Mouse (Mus musculus) left cerebral cortex, adult 11 months (tissue): ENCODE data around the gene Dcakd.

Source experiments
- DNase-seq: peaks from one replicate; pipeline ENCODE4 v3.0.0; 2022; ENCODE audit warnings: low spot score

Dcakd gene

DNA sequence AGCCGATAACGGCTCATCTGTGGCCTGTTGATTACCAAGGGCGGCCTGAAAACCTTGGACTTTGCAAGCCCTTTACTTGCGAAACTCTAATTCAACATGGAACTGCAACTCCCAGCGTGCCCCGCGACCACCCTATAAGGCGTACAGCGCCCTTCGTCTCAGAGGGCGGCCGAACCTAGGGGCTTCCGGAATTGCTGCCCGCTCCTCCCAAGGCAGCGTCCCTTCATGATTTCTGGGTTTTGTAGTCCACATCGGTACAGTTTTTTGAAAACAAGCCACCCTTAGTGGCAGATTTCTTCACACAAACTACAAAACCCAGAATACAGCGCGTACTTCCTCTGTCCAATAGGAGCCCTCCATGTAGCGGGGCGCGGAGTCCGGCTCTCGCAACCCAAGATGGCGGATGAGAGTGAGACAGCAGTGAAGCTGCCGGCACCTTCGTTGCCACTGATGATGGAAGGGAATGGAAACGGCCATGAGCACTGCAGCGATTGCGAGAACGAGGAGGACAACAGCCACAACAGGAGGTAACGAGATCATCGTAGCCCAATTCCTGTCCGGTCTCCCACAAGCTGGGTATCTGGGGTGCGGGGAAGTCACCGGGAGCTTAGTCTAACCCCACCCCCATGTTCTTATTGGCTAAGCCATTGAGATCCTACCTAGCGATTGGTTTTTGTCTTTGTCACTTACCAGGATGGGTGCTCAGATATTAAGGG, at the start of gene Dcakd, which contains the start of gene Nmt1:
Gene Dcakd (minus strand): TSS at position 158 of the 716 bp plus-strand sequence.
Gene Nmt1 (plus strand): TSS at position 15 of the 716 bp plus-strand sequence.
- DNase-seq: peak; percentile 96

DNA sequence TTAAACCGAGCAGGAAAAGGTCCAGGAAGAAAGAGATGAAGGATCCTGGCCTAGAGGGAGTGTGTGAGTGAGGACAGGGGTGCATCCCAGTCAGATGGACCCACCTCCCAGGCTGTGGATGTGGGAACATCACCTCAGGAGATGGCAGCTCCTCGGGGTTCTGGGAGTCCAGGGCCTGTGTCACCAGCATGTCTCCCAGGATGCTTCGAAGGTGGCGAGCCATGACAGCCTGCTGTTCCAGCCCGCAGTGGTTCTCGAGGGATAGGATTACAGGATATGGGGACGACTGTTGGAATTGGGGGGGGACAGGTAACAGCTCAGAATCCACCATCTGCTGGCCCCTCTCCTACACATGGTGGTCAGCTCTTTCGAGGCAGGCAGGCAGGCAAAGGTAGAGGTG, 48.4 kb upstream of the Dcakd start:
- DNase-seq: no peak

GRCm38 (mm10) chr11:103076010-103076409, 47.9 kb upstream of the Dcakd start:
- DNase-seq: no peak

DNA sequence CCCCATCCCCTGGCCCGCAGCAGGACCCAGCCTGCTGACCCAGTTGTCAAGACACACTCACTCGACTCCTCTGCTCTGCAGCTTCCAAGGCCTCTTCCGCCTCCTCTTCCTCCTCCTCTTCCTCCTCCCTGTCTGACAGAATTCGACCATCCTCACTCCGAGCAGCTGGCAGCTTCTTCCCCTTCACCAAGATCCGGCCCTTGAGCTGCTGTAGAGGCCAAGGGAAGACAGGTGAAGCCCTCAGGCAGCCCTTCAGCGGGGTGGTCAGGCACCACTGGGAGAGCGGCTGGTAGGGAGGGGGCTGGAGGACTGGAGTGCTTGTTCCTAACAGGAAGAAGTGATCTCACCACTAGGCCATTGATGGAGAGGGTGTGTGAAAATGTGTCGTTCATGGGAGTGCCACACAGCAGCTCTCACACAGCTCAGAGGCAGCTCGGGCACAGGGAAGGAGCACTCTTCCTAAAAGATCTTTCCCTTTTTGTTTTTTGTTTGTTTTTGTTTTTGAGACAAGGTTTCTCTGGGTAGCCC, 46.7 kb upstream of the Dcakd start:
- DNase-seq: no peak

- no peak for DNase-seq
These were observed 46.1 kb upstream of the Dcakd start for GRCm38 (mm10) chr11:103074121-103074650.

- DNase-seq: no peak
These were observed 45.5 kb upstream of the Dcakd start for GRCm38 (mm10) chr11:103073671-103074070.

GRCm38 (mm10) chr11:103070322-103070880, 42.3 kb upstream of the Dcakd start:
- DNase-seq: no peak

GRCm38 (mm10) chr11:103069731-103070130, 41.6 kb upstream of the Dcakd start:
- no peak for DNase-seq

- DNase-seq: no peak
These were observed 40.8 kb upstream of the Dcakd start for GRCm38 (mm10) chr11:103068884-103069283.

DNA sequence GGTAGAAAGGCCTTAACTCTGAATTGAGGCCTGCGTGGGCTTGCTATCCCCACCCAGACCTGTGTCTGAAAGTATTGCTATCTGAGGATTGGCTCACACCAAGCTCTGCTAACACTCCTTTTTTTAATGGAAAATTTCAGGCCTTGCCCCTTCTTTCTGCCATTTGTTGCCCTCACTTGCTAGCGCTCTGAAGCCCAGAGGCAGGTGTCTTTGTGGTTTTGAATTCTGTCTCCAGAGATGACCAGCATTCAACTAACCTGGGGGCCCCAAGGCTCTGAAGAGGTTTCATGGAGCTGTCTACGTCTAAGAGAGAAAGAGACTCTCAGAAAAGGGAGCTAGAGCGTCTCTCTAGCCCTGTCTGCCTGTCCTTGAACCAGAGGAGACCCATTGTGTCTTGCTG, 40.1 kb upstream of the Dcakd start:
- DNase-seq: no peak

GRCm38 (mm10) chr11:103067457-103068001, 39.4 kb upstream of the Dcakd start:
- no peak for DNase-seq

DNA sequence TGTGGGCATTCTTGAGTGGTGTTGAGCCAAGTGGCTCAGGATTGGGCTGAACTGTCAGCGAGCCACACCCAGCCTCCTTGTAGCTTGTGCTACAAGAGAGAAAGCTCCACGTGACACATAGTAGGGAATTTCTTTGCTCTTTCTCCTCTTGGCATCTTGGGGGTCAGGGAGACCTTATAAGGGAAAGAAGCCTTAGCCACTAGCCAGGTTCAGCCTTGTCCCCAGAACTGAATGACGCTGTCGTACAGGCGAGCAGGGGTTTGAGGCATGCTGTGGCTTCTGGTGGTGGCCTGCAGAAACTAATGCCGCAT, 38.9 kb upstream of the Dcakd start:
- no peak for DNase-seq

- no peak for DNase-seq
These were observed 38.3 kb upstream of the Dcakd start for GRCm38 (mm10) chr11:103066191-103067050.

DNA sequence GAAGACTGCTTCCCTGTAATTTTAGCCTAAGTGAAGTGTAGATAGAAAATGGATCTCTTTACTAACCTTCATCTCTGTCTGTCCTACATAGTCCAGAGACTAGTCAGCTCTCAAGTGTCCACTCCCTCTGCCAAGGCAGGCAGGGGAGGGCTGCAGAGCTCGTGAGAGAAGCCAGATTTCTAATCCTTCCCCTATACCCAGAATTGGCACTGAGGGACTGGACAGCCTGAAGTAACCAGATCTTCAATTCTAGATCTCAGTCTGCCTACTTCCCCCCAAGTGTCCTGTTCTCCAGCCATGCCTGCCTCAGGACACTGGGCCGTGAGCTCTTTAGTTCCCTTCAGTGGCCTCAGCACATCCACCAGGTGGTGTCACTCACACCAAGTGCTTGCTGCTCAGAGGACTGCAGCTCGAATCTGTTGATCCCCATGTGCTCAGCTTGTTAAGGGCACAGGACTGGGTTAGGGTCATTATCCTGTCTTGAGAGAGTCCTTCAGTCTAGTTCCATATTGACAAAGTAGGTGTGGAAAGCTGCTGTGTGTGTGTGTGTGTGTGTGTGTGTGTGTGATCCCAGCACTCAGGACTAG, 30.5 kb upstream of the Dcakd start:
- no peak for DNase-seq

GRCm38 (mm10) chr11:103056636-103057035, 28.5 kb upstream of the Dcakd start:
- DNase-seq: no peak

DNA sequence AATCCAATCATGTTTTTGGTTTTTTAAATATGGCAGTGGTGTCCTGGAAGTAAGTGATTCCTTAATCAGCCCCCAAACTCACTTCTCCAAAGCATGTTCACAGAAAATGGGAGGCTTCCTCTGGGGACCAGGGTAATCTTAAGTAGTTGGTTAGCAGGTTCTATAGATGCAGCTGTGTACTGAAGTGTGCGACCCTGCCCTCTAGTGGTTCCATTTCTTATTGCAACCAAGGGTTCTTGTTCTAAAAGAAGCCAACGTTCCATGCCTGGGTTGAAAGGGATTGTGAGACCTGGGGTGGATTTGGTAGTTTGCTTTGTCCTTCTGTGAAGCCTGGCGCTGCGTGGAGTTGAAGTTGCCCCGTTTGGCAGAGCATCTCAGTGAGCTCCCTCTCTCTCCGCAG, 26.7 kb upstream of the Dcakd start:
- DNase-seq: peak; percentile 77

- DNase-seq: no peak
These were observed 25.3 kb upstream of the Dcakd start for GRCm38 (mm10) chr11:103053191-103054076.

- no peak for DNase-seq
These were observed 23.9 kb upstream of the Dcakd start for GRCm38 (mm10) chr11:103052078-103052477.

- no peak for DNase-seq
These were observed 23.1 kb upstream of the Dcakd start for GRCm38 (mm10) chr11:103051249-103051691.

GRCm38 (mm10) chr11:103050153-103050552, 22.0 kb upstream of the Dcakd start:
- no peak for DNase-seq

DNA sequence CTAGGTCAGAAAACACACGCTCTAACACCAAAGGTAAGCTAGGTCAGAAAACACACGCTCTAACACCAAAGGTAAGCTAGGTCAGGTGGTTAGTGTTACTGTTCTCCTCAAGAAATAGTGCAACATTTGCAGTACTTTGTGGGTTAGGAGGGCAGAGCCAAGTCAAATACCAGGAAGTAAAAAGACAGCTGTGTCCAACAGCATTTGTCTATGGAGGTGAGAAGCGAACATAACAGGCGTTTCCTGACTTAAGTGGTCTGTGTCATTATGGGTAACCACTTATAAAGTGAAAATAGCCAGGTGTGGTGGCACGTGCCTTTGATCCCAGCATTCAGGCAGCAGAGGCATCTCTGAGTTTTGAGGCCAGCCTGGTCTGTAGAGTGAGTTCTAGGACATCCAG, 21.5 kb upstream of the Dcakd start:
- DNase-seq: no peak
